Mouse (Mus musculus) hindbrain, embryonic 11.5 days (tissue): ENCODE data around the gene G6pc. TPM values are rescaled to one million over a fixed set of nuclear protein-coding genes. Genes with fewer than 3 reads are reported as not detected.
"Not testable (repeated sequence)": the region's sequence is repeated elsewhere in the genome, so short reads cannot be mapped to it uniquely, and the experiment has no call there.

Source experiments
- ATAC-seq: fragments of 200-750 bp; cut with Nextera tagmentation; 2 replicates; pipeline ENCODE4 v1.8.0; 2017; ENCODE audit warnings: mild to moderate bottlenecking, moderate TSS enrichment, moderate library complexity; ENCODE audit not compliant: low FRiP score
- DNase-seq: peaks from one replicate; pipeline ENCODE4 v3.0.0-alpha.2; 2015; ENCODE audit warnings: low spot score
- H3K27ac ChIP-seq: fragments of 300-500 bp; sonication (generic); 2 replicates; pipeline ENCODE4 v1.5.1; 2014; ENCODE audit warnings: mild to moderate bottlenecking, low read depth, low read length
- H3K27me3 ChIP-seq: fragments of 300-500 bp; sonication (generic); 2 replicates; pipeline ENCODE4 v1.6.1; 2014; ENCODE audit warnings: mild to moderate bottlenecking, low read length, moderate library complexity, mixed read lengths; ENCODE audit not compliant: control insufficient read depth, insufficient read depth
- H3K36me3 ChIP-seq: fragments of 300-500 bp; sonication (generic); 2 replicates; pipeline ENCODE4 v1.6.1; 2014; ENCODE audit warnings: mild to moderate bottlenecking, low read length, moderate library complexity, mixed read lengths; ENCODE audit not compliant: control insufficient read depth, insufficient read depth
- H3K4me1 ChIP-seq: fragments of 300-500 bp; sonication (generic); replicated peaks from 2 replicates; pipeline ENCODE4 v1.6.1; 2014; ENCODE audit warnings: low read length, mixed read lengths; ENCODE audit not compliant: control insufficient read depth, insufficient read depth
- H3K4me2 ChIP-seq: fragments of 300-500 bp; sonication (generic); replicated peaks from 2 replicates; pipeline ENCODE4 v1.6.1; 2014; ENCODE audit warnings: mild to moderate bottlenecking, low read depth, low read length
- H3K4me3 ChIP-seq: fragments of 300-500 bp; sonication (generic); 2 replicates; pipeline ENCODE4 v1.5.1; 2014; ENCODE audit warnings: low read depth, low read length
- H3K9ac ChIP-seq: fragments of 300-500 bp; sonication (generic); 2 replicates; pipeline ENCODE4 v1.6.1; 2014; ENCODE audit warnings: low read depth, low read length
- H3K9me3 ChIP-seq: fragments of 300-500 bp; sonication (generic); 2 replicates; pipeline ENCODE4 v1.6.1; 2016; ENCODE audit warnings: low read length; ENCODE audit not compliant: control insufficient read depth
- WGBS: fragments of 180-500 bp; shearing (Covaris S2); extraction: QIAGEN DNeasy Blood & Tissue Kit; methylation state at CpG from one replicate; pipeline ENCODE4 v1.1.7; 2014; 5-methylcytosine and 5-hydroxymethylcytosine counted together
- polyA plus RNA-seq: library from polyadenylated mRNA; unstranded; fragments of >200 nt; fragmentation: Nextera tagmentation; extraction: Ambion mirVana; gene quantifications from 2 replicates; pipeline ENCODE4 v1.2.1, GENCODE M21; 2014

G6pc gene
- not detected in 2 replicates for polyA plus RNA-seq

- WGBS = 86% methylated on average over 8 of the region's 8 CpGs
- no peaks in the 10 kb centered on the region for H3K4me1 ChIP-seq
- H3K9me3 ChIP-seq = no peaks in the 10 kb centered on the region
- no peak within 1 kb of the TSS for H3K9ac ChIP-seq
- DNase-seq (no peak), ATAC-seq (no peak)
- no peak within 1 kb of the TSS for H3K27ac ChIP-seq
- no peak within 1 kb of the TSS for H3K4me2 ChIP-seq
- H3K27me3 ChIP-seq = no peaks in the 10 kb centered on the region
- no peak within 1 kb of the TSS for H3K4me3 ChIP-seq
- H3K36me3 ChIP-seq = no peaks in the 10 kb centered on the region
Observed at GRCm38 (mm10) chr11:101367326-101367935, at the start of gene G6pc. Gene G6pc (plus strand): TSS chr11:101367561.

GRCm38 (mm10) chr11:101323609-101324008 is 43.8 kb upstream of the G6pc start:
- H3K4me2 ChIP-seq = no peak overlapping the region
- WGBS = 25% methylated on average over 4 of the region's 4 CpGs
- H3K9me3 ChIP-seq = no peaks in the 10 kb centered on the region
- no peak overlapping the region for H3K4me3 ChIP-seq
- ATAC-seq (no peak), DNase-seq (peak; percentile 79)
- H3K4me1 ChIP-seq = no peaks in the 10 kb centered on the region
- no peaks in the 10 kb centered on the region for H3K27me3 ChIP-seq
- no peak overlapping the region for H3K9ac ChIP-seq
- peaks cover 16% of the 10 kb centered on the region for H3K36me3 ChIP-seq
- no peak overlapping the region for H3K27ac ChIP-seq

- no peaks in the 10 kb centered on the region for H3K4me1 ChIP-seq
- no peak within 1 kb of the TSS for H3K9ac ChIP-seq
- no peak within 1 kb of the TSS for H3K27ac ChIP-seq
- peaks cover 16% of the 10 kb centered on the region for H3K36me3 ChIP-seq
- H3K9me3 ChIP-seq = no peaks in the 10 kb centered on the region
- H3K4me3 ChIP-seq = no peak within 1 kb of the TSS
- H3K4me2 ChIP-seq = no peak within 1 kb of the TSS
- 95% methylated on average over 5 of the region's 5 CpGs for WGBS
- no peaks in the 10 kb centered on the region for H3K27me3 ChIP-seq
- ATAC-seq = no peak
- no peak for DNase-seq
Observed at GRCm38 (mm10) chr11:101324763-101325162, 42.6 kb upstream of the G6pc start, which contains the start of gene Aoc2. Gene Aoc2 (plus strand): TSS chr11:101325063.

- not testable (repeated sequence) for DNase-seq, H3K9ac ChIP-seq, ATAC-seq
Observed at GRCm38 (mm10) chr11:101325201-101325600, 42.2 kb upstream of the G6pc start.

GRCm38 (mm10) chr11:101326147-101326546 is 41.2 kb upstream of the G6pc start:
- Histone ChIP-seq H3K9ac (no peak overlapping the region), H3K27ac (no peak overlapping the region), H3K4me2 (no peak overlapping the region), H3K27me3 (no peaks in the 10 kb centered on the region), H3K4me1 (no peaks in the 10 kb centered on the region), H3K36me3 (peaks cover 6% of the 10 kb centered on the region; the same call in 1 of the 2 replicates), H3K4me3 (no peak overlapping the region), H3K9me3 (no peaks in the 10 kb centered on the region)
- ATAC-seq (no peak), DNase-seq (no peak)
- 86% methylated on average over 11 of the region's 11 CpGs for WGBS

More at GRCm38 (mm10) chr11:101325201-101325600, 42.2 kb upstream of the G6pc start:
- not testable (repeated sequence) for H3K4me1 ChIP-seq, H3K27ac ChIP-seq, H3K4me2 ChIP-seq, H3K9me3 ChIP-seq, H3K4me3 ChIP-seq, H3K27me3 ChIP-seq
- 94% methylated on average over 11 of the region's 11 CpGs for WGBS
- peaks cover 14% of the 10 kb centered on the region for H3K36me3 ChIP-seq

- Histone ChIP-seq H3K9ac (no peak overlapping the region), H3K27ac (no peak overlapping the region), H3K4me1 (no peaks in the 10 kb centered on the region), H3K9me3 (no peaks in the 10 kb centered on the region), H3K36me3 (peaks cover 6% of the 10 kb centered on the region; the same call in 1 of the 2 replicates), H3K27me3 (no peaks in the 10 kb centered on the region), H3K4me2 (no peak overlapping the region), H3K4me3 (no peak overlapping the region)
- DNase-seq = no peak
- WGBS = 52% methylated on average over 3 of the region's 3 CpGs
- no peak for ATAC-seq
Observed at GRCm38 (mm10) chr11:101327311-101327710, 40.0 kb upstream of the G6pc start.

- H3K4me3 ChIP-seq = no peak overlapping the region
- no peak overlapping the region for H3K27ac ChIP-seq
- no peaks in the 10 kb centered on the region; the same call in 1 of the 2 replicates for H3K4me1 ChIP-seq
- ATAC-seq (no peak), DNase-seq (no peak)
- H3K36me3 ChIP-seq = 0 out of 2 replicates have a peak, but pooled peaks cover 3% of the 10 kb centered on the region
- 81% methylated on average over 6 of the region's 6 CpGs for whole genome bisulfite sequencing
- no peaks in the 10 kb centered on the region for H3K27me3 ChIP-seq
- no peak overlapping the region for H3K9ac ChIP-seq
- H3K9me3 ChIP-seq = no peaks in the 10 kb centered on the region
- H3K4me2 ChIP-seq = no peak overlapping the region
Observed at GRCm38 (mm10) chr11:101328941-101329635, 38.3 kb upstream of the G6pc start.

GRCm38 (mm10) chr11:101330371-101330924 is 36.9 kb upstream of the G6pc start, which contains the start of gene Aoc3:
Gene Aoc3 (plus strand): TSS chr11:101330605.
- H3K4me1 ChIP-seq = no peaks in the 10 kb centered on the region; the same call in 1 of the 2 replicates
- H3K27me3 ChIP-seq = no peaks in the 10 kb centered on the region
- no peak within 1 kb of the TSS for H3K27ac ChIP-seq
- DNase-seq = no peak
- H3K9ac ChIP-seq = no peak within 1 kb of the TSS
- H3K4me3 ChIP-seq = no peak within 1 kb of the TSS
- H3K36me3 ChIP-seq = 0 out of 2 replicates have a peak, but pooled peaks cover 3% of the 10 kb centered on the region
- no peak within 1 kb of the TSS for H3K4me2 ChIP-seq
- WGBS = 65% methylated on average over 7 of the region's 7 CpGs
- no peaks in the 10 kb centered on the region for H3K9me3 ChIP-seq
- no peak for ATAC-seq
